Mouse (Mus musculus): ENCODE measurements around the gene Nt5dc2.

Gene Nt5dc2

GRCm38 (mm10) chr14:31130236-31131220, at the start of gene Nt5dc2:
Gene Nt5dc2 (plus strand): TSS chr14:31131053.
- peak; percentile 85 to 88 for DNase-seq (ENCODE audit: low spot score in 2 of 2)

DNA sequence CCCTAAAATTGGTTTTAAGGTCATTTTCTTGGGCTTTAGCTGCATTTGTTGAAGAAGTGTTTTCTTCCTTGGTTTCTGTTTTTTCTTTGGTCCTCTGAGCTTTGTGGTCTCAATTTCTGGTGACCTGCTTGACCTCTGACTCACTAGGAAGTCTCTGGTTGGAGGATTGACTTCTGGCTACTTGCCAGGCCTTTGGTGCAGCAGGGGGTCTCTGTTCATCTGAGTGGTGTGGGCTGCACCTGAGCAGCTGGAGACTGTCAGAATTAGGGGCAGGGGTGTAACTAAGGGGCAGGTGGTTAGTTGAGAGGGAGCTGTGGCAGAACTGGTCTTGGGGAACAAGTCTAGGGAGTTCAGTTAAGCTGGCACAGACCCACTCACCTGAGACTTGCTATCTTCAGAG, 49.7 kb upstream of the Nt5dc2 start:
- no peak for DNase-seq (ENCODE audit: low spot score in 2 of 2)

GRCm38 (mm10) chr14:31087433-31087832, 43.4 kb upstream of the Nt5dc2 start:
- DNase-seq (ENCODE audit: low spot score in 2 of 2) = no peak

- no peak for DNase-seq (ENCODE audit: low spot score in 2 of 2)
Measured at GRCm38 (mm10) chr14:31088515-31088914, 42.3 kb upstream of the Nt5dc2 start.

DNA sequence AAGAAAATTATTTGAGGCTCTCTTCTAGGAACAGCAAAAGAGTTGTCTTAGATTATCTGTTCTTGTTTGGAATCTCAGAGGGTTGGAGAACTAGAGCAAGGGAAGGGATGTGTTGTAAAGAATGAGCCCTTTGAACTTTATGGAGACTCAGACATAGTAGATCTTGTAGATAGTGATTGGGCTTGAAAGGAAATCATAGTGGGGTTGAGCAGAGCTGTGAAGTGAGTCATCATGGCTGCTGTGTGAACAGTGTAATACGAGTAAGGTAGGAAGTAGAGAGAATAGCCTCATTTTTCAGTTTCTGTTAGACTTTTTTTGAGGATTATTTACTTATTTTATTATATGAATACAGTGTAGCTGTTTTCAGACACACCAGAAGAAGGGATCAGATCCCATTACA, 40.9 kb upstream of the Nt5dc2 start:
- no peak for DNase-seq (ENCODE audit: low spot score in 2 of 2)

GRCm38 (mm10) chr14:31105156-31105555, 25.7 kb upstream of the Nt5dc2 start:
- no peak for DNase-seq (ENCODE audit: low spot score in 2 of 2)

- DNase-seq (ENCODE audit: low spot score in 2 of 2) = no peak
Measured at GRCm38 (mm10) chr14:31110613-31111012, 20.2 kb upstream of the Nt5dc2 start.

- DNase-seq (ENCODE audit: low spot score in 2 of 2) = no peak
Measured at GRCm38 (mm10) chr14:31112187-31112586, 18.7 kb upstream of the Nt5dc2 start.

DNA sequence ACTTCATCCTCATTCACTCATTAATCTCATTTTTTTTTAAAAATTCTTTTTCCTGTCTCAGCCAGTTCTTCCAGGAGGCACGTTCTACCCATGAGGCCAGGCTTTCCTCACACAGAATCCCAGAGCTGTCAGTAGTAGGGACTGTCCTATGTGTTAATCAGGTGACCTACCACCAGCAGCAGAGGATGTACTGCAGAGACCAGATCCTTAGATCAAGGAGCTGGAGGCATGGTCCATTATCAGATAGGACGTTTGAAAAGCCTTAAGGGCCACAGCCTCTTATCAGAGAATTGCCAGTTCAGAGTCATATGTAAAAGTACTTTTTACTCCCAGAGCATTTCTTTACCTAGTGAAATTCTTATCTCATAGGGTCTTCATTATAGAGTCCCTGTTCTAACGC, 16.8 kb upstream of the Nt5dc2 start:
- no peak for DNase-seq (ENCODE audit: low spot score in 2 of 2)

- no peak for DNase-seq (ENCODE audit: low spot score in 2 of 2)
Measured at GRCm38 (mm10) chr14:31115522-31115921, 15.3 kb upstream of the Nt5dc2 start.

DNA sequence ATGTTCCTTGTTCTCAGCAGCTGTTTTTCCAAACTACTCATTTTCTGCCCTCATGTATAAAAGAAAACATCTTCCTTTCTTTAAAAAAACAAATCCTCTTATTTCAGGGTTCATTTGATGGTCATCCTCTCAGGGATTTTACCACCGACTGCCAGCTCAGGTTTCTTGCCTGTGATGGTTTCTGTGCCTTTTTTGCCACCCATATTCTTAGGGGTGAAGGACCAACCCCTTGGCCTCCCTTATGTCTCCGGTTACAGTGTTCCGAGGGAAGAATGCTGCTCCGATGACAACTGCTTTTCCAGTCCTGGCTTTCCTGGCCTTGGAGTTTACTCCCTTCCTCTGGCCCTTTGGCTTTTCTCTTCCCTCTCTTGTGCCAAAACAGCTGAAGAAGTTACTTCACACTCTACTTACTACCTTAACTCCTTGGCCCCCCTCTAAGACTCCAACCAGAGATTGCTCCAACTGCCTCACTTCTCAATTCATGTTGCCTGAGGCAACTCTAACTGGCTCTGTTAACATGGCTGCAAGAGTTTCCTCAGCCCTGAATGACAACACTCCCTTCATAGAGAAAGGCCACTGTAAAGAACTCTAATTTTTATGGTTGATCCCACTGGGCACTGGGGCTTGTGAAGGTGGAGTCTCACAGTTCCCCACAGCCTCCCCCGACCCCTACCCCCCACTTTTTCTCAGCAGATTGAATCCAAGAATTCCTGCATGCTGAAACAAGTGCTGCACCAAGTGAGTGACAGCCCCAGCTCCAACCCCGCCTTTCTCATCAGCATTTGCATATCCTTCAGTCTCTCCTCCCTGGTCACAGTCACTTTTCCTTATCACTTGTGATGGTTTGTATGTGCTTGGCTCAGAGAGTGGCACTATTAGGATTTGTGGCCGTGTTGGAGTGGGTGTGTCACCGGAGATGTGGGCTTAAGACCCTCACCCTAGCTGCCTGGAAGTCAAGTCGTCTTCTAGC, 5.5 kb upstream of the Nt5dc2 start:
- DNase-seq (ENCODE audit: low spot score in 2 of 2) = peak in 1 of 2 experiments; percentile 8

DNA sequence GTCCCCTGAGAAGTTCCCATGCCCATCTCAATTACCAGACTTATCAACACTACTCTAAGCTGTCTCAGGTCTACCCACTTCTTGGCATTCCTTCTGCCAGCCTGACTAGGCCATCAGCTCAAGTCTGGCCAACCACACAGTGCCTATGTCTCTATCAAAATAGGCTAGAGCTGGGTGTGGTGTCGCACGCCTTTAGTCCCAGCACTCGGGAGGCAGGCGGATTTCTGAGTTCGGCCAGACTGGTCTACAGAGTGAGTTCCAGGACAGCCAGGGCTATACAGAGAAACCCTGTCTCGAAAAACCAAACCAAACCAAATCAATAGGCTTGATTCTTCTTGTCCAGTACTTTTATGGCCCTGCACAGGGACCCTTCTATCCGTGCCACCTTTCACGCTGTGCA, 4.0 kb upstream of the Nt5dc2 start:
- no peak for DNase-seq (ENCODE audit: low spot score in 2 of 2)

- DNase-seq (ENCODE audit: low spot score in 2 of 2) = peak; percentile 65 to 71
Measured at GRCm38 (mm10) chr14:31128101-31128825, 2.6 kb upstream of the Nt5dc2 start.

DNA sequence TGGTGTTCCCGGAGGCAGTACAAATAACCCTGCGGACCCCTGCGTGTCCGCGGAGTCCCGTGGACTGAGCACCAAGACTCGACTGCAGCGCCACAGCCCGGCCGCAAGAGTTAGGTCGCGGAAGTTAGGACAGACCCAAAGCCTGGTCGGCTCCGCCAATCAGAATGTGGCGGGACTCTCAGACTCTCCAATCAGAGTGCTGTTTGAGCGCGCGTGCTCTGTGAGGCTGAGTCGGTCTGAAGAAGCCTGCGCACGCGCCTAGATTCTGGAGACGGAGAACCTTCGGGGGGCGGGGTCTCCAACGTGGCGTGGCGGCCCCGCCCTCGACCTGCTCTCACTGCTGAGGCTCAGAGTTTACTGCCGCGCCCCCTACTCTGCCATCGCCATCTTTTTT, 2.0 kb upstream of the Nt5dc2 start, which contains the start of gene Smim4:
Gene Smim4 (minus strand): TSS at position 131 of the 394 bp plus-strand sequence.
- peak; percentile 97 to 98 for DNase-seq (ENCODE audit: low spot score in 2 of 2)

- no peak for DNase-seq (ENCODE audit: low spot score in 2 of 2)
Measured at GRCm38 (mm10) chr14:31129326-31130235, 1.3 kb upstream of the Nt5dc2 start.

- no peak for DNase-seq (ENCODE audit: low spot score in 2 of 2)
Measured at GRCm38 (mm10) chr14:31131272-31131821, 494 bp downstream of the Nt5dc2 start.

DNA sequence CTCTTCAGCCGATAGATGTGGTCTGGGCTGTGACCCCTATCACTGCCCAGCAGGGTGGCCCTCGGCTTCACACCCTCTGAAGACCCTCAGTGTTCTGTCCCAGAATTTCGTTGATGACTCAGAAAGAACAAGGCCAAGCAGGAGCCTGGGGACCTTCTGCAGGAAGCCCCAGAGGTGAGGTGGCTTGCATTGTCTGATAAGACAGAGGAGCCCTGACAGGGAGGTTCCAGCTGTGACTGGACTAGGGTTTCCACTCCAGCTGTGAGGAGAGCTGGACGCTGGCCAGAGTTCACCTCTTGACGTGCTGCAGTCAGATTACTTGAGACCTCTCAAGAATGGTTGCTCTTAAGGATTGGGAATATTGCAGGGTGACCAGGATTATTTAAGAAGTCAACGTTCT, 1.2 kb downstream of the Nt5dc2 start:
- DNase-seq (ENCODE audit: low spot score in 2 of 2) = no peak

GRCm38 (mm10) chr14:31132491-31132975, 1.7 kb downstream of the Nt5dc2 start:
- DNase-seq (ENCODE audit: low spot score in 2 of 2) = no peak

GRCm38 (mm10) chr14:31133023-31133665, 2.3 kb downstream of the Nt5dc2 start:
- DNase-seq (ENCODE audit: low spot score in 2 of 2) = no peak
